Mouse (Mus musculus): ENCODE measurements around the gene Ifi35. TPM values are rescaled to one million over a fixed set of nuclear protein-coding genes. Genes with fewer than 3 reads are reported as not detected.

Gene Ifi35
- 48.5 and 57.7 TPM in 2 replicates for polyA plus RNA-seq (2012; rRNA removed; ENCODE audit: low replicate concordance)

GRCm38 (mm10) chr11:101448274-101448746 is at the start of gene Ifi35:
Gene Ifi35, plus strand, starts transcription at chr11:101448407.

GRCm38 (mm10) chr11:101417101-101417855 is 30.9 kb upstream of the Ifi35 start, which contains the start of gene Aarsd1:
Gene Aarsd1, minus strand, starts transcription at chr11:101417615.

GRCm38 (mm10) chr11:101424105-101424851 is 23.9 kb upstream of the Ifi35 start, which contains the start of gene Gm27029:
Gene Gm27029, minus strand, starts transcription at chr11:101424796.

GRCm38 (mm10) chr11:101424925-101425813 is 23.0 kb upstream of the Ifi35 start, which contains the start of the genes Rundc1 and Ptges3l:
Gene Rundc1, plus strand, starts transcription at chr11:101425085.
Gene Ptges3l, minus strand, starts transcription at chr11:101425333.

GRCm38 (mm10) chr11:101442127-101442693 is 6.0 kb upstream of the Ifi35 start, which contains the start of gene Rpl27:
Gene Rpl27, plus strand, starts transcription at chr11:101442298.

GRCm38 (mm10) chr11:101464211-101465100 is 16.2 kb downstream of the Ifi35 start, which contains the start of gene Rnd2:
Gene Rnd2, plus strand, starts transcription at chr11:101464999.

DNA sequence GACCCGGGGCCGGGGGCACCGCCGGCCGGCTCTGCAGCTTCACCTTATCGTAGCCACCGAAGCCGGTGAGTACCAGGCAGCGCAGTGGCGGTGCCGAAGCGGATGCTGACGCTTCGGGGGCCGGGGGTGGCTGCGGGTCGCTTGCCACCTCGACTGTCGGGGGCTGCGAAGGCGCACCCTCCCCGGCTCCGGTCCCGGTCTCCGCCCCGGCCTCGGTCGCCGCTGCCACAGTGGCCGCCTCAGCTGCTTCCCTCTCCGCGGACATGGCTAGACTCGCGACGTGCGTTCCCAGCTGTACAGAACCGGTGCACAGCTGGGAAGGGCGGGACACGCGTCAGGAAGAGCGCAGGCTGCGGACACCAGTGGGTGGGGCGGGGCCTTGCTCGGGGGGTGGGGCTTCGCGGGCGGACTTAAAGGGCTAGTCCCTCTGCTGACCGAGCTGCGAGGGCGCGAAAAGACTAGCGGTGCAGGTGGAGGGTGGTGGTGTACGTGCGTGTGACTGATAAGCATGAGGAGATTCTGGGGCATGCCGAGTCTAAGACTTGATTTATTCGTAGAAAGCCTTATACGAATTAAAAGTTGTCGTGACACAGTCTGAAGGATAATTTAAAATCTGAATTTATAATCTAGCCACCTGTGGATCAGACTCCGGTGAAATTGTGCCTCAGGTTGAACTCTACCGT is 17.8 kb downstream of the Ifi35 start, which contains the start of gene Vat1:
TSS of gene Vat1 (minus strand) at position 362 of the 683 bp plus-strand sequence.

Other genes with a start within 250 kb of the Ifi35 start
- 34.7 and 54.3 TPM in 2 replicates for gene Ezh1, start 221.9 kb upstream of the Ifi35 start, polyA plus RNA-seq (2012; rRNA removed; ENCODE audit: low replicate concordance)
- 138 and 195 TPM in 2 replicates for gene Ramp2, start 202.4 kb upstream of the Ifi35 start, polyA plus RNA-seq (2012; rRNA removed; ENCODE audit: low replicate concordance)
- gene Vps25, start 194.7 kb upstream of the Ifi35 start, polyA plus RNA-seq (2012; rRNA removed; ENCODE audit: low replicate concordance), result 89.8 and 96.1 TPM in 2 replicates
- gene Wnk4, start 187.8 kb upstream of the Ifi35 start, polyA plus RNA-seq (2012; rRNA removed; ENCODE audit: low replicate concordance), result 1.9 and 2.4 TPM in 2 replicates
- gene Cntd1, start 169.4 kb upstream of the Ifi35 start, polyA plus RNA-seq (2012; rRNA removed; ENCODE audit: low replicate concordance), result 0.05 and 0.17 TPM in 2 replicates
- gene Coa3, start 169.3 kb upstream of the Ifi35 start, polyA plus RNA-seq (2012; rRNA removed; ENCODE audit: low replicate concordance), result 190 and 296 TPM in 2 replicates
- 53.9 and 131 TPM in 2 replicates for gene Becn1, start 146.1 kb upstream of the Ifi35 start, polyA plus RNA-seq (2012; rRNA removed; ENCODE audit: low replicate concordance)
- gene Psme3, start 132.2 kb upstream of the Ifi35 start, polyA plus RNA-seq (2012; rRNA removed; ENCODE audit: low replicate concordance), result 44.3 and 89.4 TPM in 2 replicates
- 6.3 and 7.4 TPM in 2 replicates for gene Aoc2, start 123.3 kb upstream of the Ifi35 start, polyA plus RNA-seq (2012; rRNA removed; ENCODE audit: low replicate concordance)
- gene Aoc3, start 117.8 kb upstream of the Ifi35 start, polyA plus RNA-seq (2012; rRNA removed; ENCODE audit: low replicate concordance), result 268 and 327 TPM in 2 replicates
- gene G6pc, start 80.8 kb upstream of the Ifi35 start, polyA plus RNA-seq (2012; rRNA removed; ENCODE audit: low replicate concordance), result 0.06 and 0.60 TPM in 2 replicates
- 22.4 and 22.6 TPM in 2 replicates for gene Aarsd1, start 30.8 kb upstream of the Ifi35 start, polyA plus RNA-seq (2012; rRNA removed; ENCODE audit: low replicate concordance)
- 0.46 TPM in 1 of 2 replicates, not detected in the other for gene Gm27029, start 23.6 kb upstream of the Ifi35 start, polyA plus RNA-seq (2012; rRNA removed; ENCODE audit: low replicate concordance)
- 24.9 and 25.1 TPM in 2 replicates for gene Rundc1, start 23.3 kb upstream of the Ifi35 start, polyA plus RNA-seq (2012; rRNA removed; ENCODE audit: low replicate concordance)
- gene Ptges3l, start 23.1 kb upstream of the Ifi35 start, polyA plus RNA-seq (2012; rRNA removed; ENCODE audit: low replicate concordance), result 3.4 and 15.5 TPM in 2 replicates
- gene Rpl27, start 6.1 kb upstream of the Ifi35 start, polyA plus RNA-seq (2012; rRNA removed; ENCODE audit: low replicate concordance), result 285 and 417 TPM in 2 replicates
- gene Rnd2, start 16.6 kb downstream of the Ifi35 start, polyA plus RNA-seq (2012; rRNA removed; ENCODE audit: low replicate concordance), result 9.3 and 10.1 TPM in 2 replicates
- gene Vat1, start 17.8 kb downstream of the Ifi35 start, polyA plus RNA-seq (2012; rRNA removed; ENCODE audit: low replicate concordance), result 137 and 204 TPM in 2 replicates
- gene Brca1, start 103.5 kb downstream of the Ifi35 start, polyA plus RNA-seq (2012; rRNA removed; ENCODE audit: low replicate concordance), result 0.37 and 0.60 TPM in 2 replicates
- gene Nbr1, start 103.7 kb downstream of the Ifi35 start, polyA plus RNA-seq (2012; rRNA removed; ENCODE audit: low replicate concordance), result 98.5 and 134 TPM in 2 replicates
- 72.0 and 133 TPM in 2 replicates for gene Tmem106a, start 133.8 kb downstream of the Ifi35 start, polyA plus RNA-seq (2012; rRNA removed; ENCODE audit: low replicate concordance)
- gene Gm11634, start 150.8 kb downstream of the Ifi35 start, polyA plus RNA-seq (2012; rRNA removed; ENCODE audit: low replicate concordance), result not detected in 2 replicates
- gene Rdm1, start 178.8 kb downstream of the Ifi35 start, polyA plus RNA-seq (2012; rRNA removed; ENCODE audit: low replicate concordance), result 21.4 and 37.1 TPM in 2 replicates
- gene Arl4d, start 217.1 kb downstream of the Ifi35 start, polyA plus RNA-seq (2012; rRNA removed; ENCODE audit: low replicate concordance), result 7.7 and 8.1 TPM in 2 replicates